Mouse (Mus musculus): ENCODE data around the gene Smo. TPM values are rescaled to one million over a fixed set of nuclear protein-coding genes. Genes with fewer than 3 reads are reported as not detected.

Smo gene
- total RNA-seq, 2 experiments from 2014 or later = 0.60 to 4.0 TPM

Other genes starting within 250 kb of the Smo start
- gene Kcp, start 227.6 kb upstream of the Smo start, total RNA-seq (2015; ENCODE audit: low replicate concordance) = not detected in 2 replicates
- gene Kcp, start 227.6 kb upstream of the Smo start, total RNA-seq (2017; ENCODE audit: low replicate concordance) = not detected in 2 replicates
- 11.9 and 14.4 TPM in 2 replicates for gene Irf5, start 208.9 kb upstream of the Smo start, total RNA-seq (2015; ENCODE audit: low replicate concordance)
- gene Irf5, start 208.9 kb upstream of the Smo start, total RNA-seq (2017; ENCODE audit: low replicate concordance) = 6.6 and 12.5 TPM in 2 replicates
- 16.3 and 34.7 TPM in 2 replicates for gene Tnpo3, start 125.6 kb upstream of the Smo start, total RNA-seq (2015; ENCODE audit: low replicate concordance)
- 22.6 and 26.1 TPM in 2 replicates for gene Tnpo3, start 125.6 kb upstream of the Smo start, total RNA-seq (2017; ENCODE audit: low replicate concordance)
- gene Tspan33, start 41.3 kb upstream of the Smo start, total RNA-seq (2015; ENCODE audit: low replicate concordance) = 246 and 272 TPM in 2 replicates
- 487 and 489 TPM in 2 replicates for gene Tspan33, start 41.3 kb upstream of the Smo start, total RNA-seq (2017; ENCODE audit: low replicate concordance)
- 7.1 and 15.2 TPM in 2 replicates for gene Ahcyl2, start 32.5 kb downstream of the Smo start, total RNA-seq (2015; ENCODE audit: low replicate concordance)
- gene Ahcyl2, start 32.5 kb downstream of the Smo start, total RNA-seq (2017; ENCODE audit: low replicate concordance) = 9.6 and 20.3 TPM in 2 replicates
- 0.19 and 1.9 TPM in 2 replicates for gene Strip2, start 181.5 kb downstream of the Smo start, total RNA-seq (2015; ENCODE audit: low replicate concordance)
- 0.77 and 2.6 TPM in 2 replicates for gene Strip2, start 181.5 kb downstream of the Smo start, total RNA-seq (2017; ENCODE audit: low replicate concordance)

Data from erythroblast, adult 5-6 weeks (primary cell).